Mouse (Mus musculus) ES-CJ7 (cell line): ENCODE measurements around the gene Nrros.
"Not testable (repeated sequence)": the region's sequence is repeated elsewhere in the genome, so short reads cannot be mapped to it uniquely, and the experiment has no call there.

ENCODE experiments used
- DNase-seq: peaks from one replicate; pipeline ENCODE4 v3.0.0; 2011; ENCODE audit warnings: low read depth, low spot score

Gene Nrros

GRCm38 (mm10) chr16:32114968-32115695 lies 50.3 kb downstream of the Nrros start:
- DNase-seq, result peak; percentile 77

GRCm38 (mm10) chr16:32114406-32114805 lies 51.0 kb downstream of the Nrros start:
- DNase-seq, result peak; percentile 42

GRCm38 (mm10) chr16:32113541-32114218 lies 51.7 kb downstream of the Nrros start:
- DNase-seq, result peak; percentile 82

GRCm38 (mm10) chr16:32110951-32111699 lies 54.3 kb downstream of the Nrros start:
- DNase-seq, result peak; percentile 65

GRCm38 (mm10) chr16:32108578-32108977 lies 56.8 kb downstream of the Nrros start:
- no peak for DNase-seq

- no peak for DNase-seq
These were observed 57.2 kb downstream of the Nrros start for GRCm38 (mm10) chr16:32108170-32108569.

GRCm38 (mm10) chr16:32107342-32108045 lies 57.9 kb downstream of the Nrros start:
- no peak for DNase-seq

- DNase-seq, result peak; percentile 75
These were observed 59.7 kb downstream of the Nrros start for GRCm38 (mm10) chr16:32105698-32106097.

GRCm38 (mm10) chr16:32102295-32102694 lies 63.1 kb downstream of the Nrros start:
- DNase-seq, result no peak

- DNase-seq, result peak; percentile 91
These were observed 65.7 kb downstream of the Nrros start, which contains the start of the genes Pigx and Cep19 for GRCm38 (mm10) chr16:32099638-32100150. Pigx (minus strand) TSS chr16:32099740. Cep19 (plus strand) TSS chr16:32099800.

GRCm38 (mm10) chr16:32098897-32099637 lies 66.3 kb downstream of the Nrros start:
- DNase-seq, result no peak

- DNase-seq, result not testable (repeated sequence)
These were observed 67.6 kb downstream of the Nrros start for GRCm38 (mm10) chr16:32097757-32098156.
